Mouse (Mus musculus) layer of hippocampus, adult 11-12 months (tissue): ENCODE data around the gene Lmf1.

Source experiments
- DNase-seq: peaks from one replicate; pipeline ENCODE4 v3.0.0; 2022; ENCODE audit warnings: low spot score

Gene Lmf1

DNA sequence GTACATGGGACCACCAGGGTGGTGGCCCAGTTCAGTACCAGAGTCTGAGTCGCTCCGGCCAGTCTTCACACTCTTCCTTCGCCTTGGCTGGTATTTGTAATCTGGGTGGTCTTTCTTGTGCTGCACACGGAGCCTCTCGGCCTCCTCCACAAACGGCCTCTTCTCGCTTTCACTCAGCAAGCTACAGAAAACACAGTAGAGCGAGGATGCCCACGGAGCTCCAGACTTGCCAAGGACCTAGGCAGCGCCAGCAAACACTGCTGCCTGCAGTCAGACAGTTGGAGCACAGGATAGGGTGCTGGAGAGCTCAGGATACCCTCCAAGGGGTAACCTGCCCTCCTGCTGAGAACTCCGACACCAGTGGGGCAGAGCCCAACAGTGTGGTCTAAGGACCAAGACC is 10.0 kb upstream of the Lmf1 start:
- DNase-seq = peak; percentile 52

DNA sequence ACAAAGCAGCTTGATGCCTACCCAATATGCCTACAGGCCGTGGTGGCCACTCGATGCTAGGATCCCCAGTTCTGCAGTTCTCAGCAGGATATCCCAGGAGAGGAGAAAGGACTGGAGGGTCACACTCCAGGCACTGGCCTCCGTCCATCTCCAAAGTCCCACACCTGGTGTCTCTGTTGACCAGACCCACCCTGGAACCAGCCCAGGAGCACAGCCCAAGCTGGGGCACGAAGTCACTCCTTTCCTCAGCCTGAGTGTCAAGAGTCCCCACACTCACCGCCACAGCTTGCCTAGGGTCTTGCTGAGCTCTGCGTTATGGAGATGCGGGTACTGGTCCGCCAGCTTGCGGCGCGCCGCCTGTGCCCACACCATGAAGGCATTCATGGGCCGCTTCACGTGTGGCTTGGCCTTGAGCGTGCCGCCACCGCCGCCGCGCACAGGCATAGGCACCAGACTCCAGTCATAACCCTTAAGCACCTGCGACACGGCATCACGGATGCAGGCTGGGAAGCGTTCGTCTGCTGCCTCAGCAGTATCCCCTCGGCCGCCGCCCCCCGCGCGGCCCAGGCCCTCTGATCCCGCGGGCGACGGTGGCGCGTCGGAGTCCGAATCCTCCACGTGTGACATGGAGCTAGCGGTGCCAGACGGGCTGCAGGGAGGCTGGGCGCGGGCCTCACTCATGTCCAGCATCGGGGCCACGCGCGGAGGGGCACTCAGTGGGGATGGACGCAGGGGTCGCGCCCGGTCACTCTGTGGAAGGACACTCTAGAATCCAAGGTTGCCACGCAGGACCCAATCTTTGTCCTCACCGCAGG is 8.8 kb upstream of the Lmf1 start:
- DNase-seq = no peak

DNA sequence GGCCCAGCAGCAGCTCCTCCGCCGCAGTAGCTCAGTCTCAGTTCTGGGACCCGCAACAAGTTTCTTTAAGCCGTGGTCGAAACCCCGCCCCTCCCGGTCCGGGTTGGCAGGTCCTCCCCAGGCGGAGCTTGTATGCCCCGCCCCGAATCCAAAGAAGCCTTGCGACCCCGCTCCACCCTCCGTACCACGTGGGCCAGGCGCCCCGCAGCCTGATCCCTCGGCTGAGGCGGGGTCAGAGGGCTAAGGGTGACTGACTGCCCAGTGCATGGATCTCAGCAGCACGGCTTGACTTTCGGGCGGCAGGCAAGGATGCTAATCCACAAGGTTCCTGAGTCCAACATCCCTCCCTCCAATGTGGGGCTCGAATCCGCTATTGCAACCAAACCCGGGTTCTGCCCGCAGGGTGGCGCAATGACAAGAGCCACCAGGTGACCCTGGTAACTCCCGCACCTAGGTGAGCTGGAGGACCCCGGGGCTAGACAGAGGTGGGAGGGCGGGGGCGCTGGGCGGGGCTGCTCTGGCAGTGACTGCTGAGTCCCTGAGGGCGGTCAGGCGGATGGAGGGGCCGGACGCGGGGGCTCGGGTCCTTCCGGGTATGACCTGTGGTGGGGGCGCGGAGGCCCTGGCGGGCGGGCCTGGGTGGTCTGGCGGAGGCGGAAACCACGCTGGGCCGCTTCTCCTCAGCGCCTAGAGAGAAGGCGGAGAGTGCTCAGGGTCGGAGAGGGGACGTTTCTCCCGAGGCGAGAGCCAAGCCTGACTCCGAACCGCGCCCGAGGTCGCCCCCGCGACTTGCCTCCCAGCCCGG is 8.0 kb upstream of the Lmf1 start, which contains the start of gene Sox8:
TSS of gene Sox8 (minus strand) at position 39 of the 805 bp plus-strand sequence.
- peak; percentile 95 for DNase-seq

DNA sequence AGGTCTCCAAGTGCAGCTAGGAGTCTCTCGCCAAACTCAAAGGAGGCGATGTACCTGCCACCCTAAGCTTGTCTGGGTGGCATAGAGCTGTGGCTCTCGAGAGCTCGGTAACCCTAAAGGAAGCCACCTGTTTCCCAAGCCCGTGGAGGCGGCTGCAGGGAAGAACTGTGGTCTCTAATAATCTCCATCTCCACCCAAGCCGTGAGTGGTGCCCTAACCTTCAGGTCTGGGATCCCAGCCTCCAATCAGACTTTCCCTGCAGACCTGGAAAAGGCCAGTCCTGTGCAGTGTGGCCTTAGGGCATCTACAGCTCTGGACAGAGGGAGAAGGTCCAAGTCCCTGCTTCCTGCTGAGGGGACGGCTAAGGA is 7.4 kb upstream of the Lmf1 start:
- no peak for DNase-seq

DNA sequence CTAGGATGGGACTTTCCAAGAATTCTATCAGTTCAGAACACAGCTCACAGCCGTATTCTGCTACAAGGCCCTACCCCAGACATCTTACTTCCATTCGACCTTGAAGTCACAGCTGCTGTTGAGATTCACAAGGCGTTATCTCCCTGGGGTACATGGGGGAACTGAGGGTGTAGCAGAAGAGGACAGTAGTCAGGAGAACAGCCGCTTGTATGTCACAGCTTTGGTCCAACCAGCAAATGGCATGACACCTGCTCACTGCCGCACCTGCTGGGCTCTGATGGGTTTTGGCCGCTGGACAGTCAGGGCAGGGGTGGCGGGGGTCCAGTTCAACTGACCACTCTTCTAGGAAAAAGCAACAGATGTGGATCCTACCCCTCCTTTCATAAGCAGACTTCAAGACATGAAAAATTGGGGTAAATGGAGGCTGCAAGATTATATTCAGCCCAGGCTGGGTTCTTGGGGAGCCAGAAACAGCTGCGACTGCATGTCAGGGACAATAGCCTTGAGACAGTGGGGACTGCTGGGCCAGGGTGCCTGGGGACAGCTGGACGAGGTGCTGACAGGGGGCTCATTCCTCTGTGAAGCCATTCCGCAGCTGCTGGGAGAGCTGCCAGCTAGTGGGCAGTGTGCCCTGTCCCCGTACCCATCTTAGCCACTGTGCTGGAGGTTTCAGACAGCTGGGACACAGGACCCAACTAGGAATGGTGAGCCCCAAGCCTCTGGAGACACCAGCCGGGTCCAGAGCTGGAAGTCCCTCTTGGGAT is 3.5 kb upstream of the Lmf1 start:
- peak; percentile 70 for DNase-seq

DNA sequence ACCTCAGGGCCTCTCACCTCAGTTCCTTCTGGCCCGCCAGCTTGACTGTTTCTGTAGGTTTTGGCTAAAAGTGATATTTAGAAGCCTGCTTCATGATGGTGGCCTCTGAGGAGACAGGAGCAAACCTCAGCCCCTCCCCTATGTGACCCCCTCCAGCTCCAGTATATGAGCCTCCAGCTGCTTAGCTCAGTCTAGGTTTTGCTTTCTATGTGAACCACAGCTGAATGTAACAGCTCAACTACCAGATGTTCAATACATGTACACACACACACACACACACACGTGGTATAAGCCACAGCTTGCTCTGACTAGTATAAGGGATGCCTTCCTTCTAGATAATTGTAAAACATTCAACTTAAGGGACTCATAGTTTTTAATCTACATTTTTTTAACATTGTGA is 2.9 kb upstream of the Lmf1 start:
- no peak for DNase-seq

DNA sequence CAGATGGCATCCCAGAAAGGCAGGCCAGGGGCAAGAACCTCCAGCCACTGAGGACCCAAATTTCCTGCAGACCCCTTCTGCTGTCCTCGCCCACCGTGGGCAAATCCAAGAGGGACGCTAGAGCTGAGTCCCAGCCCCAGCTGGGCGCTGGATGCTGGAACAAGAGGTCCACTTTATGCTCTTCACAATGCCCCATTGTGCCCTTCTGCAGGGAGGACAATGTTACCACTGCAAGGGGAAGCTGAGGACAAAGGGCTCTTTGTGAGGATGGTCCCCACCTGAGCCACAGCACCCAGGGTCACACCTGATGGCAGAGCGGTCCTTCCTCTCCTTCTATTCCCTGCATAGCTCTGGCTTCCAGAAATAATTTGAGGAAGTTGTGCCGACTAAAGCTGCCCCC is 1.6 kb upstream of the Lmf1 start:
- DNase-seq = peak; percentile 56

DNA sequence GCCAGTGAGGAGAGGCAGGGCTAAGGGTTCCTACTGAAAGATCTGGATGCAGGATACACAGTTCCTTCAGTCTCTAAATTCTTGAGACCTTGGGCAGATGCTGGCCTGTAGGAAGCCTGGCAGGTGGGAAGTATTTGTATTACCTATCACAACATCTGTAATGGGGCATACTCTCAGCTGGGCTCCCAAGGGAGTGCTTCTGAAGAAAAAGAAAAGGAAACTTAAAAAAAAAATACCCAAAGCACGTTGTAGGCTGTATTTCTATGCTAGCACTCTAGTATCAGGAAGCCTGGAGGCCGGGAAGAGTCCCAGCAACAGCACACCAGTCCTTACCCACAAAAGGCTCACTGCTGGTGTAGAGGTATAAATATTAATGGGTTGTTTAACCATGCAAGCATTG is 1.2 kb upstream of the Lmf1 start:
- DNase-seq = no peak

DNA sequence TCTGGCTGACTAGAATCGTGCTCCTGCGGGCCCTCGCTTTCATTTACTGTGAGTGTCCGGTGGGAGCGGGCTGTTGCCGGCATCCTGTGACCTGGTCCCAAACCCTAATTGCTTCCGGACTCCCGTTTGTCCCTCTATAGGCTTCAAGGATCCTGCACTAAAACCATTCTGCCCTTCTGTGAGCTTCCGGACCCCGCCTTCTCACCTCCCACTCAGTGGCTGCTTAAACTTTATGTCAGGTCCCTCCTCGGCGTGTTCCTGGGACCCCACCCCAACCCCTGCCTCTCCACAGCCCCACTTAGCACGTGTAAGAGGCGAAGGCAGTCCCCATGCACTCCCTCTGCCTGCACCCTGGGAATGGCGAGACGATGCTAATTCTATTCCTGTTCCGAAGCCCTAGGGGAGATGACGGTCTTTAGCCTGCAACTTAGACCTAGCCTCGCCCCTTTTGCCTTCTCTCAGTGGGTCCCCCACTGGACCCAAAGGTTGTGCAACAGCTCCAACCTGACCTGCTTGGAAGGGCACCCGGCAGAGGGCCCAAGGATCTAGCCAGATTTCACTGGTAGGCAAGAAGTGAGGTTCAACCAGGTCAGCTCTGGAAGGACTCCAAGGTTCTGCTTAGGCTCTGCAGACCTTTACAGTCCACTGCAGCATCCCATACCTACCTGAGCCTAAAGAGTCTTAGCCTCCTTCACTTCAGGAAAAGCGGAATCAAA is 605 bp downstream of the Lmf1 start:
- no peak for DNase-seq

DNA sequence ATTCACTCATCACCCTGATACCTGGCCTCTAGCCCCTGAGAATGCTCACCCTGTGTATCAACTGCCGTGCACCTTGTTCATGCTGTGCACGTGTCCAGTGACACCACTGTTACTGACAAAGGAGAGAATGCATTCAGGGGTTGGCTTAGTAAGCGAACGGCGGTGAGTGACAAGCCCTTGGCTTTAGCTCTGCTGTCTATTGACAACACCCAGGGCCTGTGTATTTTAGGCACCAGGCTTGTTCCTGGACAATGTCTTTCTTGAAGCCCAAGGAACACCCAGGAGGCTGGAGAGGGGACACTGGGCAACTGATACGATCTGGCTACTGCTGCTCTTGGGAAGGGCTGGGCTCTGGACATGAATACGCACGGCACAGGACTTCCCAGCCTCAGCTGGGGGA is 3.2 kb downstream of the Lmf1 start:
- no peak for DNase-seq

DNA sequence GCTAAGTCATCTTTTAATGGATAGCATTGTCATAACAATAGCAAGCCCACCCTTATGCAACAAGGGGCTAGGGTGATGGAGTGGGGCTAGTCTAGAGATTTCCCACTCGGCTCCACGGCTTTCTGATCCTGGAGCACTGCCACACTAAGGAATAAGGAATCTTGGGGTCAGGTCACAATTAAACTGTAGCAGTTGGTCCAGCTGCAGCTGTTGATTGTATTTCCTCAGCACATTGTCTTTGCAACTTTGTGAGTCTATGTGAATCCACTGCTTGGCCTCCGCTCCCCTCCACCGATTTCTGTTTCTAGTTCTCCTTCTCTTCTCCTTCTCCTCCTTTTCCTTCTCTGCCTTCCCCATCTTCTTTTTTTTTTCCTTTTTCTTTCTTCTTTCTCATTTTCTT is 4.2 kb downstream of the Lmf1 start:
- DNase-seq = no peak

DNA sequence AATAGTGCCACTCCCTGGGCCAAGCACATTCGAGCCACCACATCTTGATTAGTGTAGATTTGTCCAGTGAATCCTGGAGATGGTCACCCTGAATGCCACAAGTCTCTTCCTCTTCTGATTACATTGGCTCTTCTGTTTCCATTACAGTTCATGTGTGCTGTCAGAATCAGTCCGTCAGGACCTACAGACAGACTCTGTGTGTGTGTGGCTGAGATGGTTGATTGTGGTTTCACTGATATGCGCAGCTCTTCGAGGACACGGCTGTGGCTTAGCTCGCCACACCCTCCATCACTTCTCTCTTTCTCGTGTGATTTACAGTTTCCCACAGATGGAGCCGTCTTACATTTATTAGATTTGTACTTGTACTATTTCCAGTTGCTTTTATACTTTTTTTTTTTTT is 5.0 kb downstream of the Lmf1 start:
- no peak for DNase-seq

DNA sequence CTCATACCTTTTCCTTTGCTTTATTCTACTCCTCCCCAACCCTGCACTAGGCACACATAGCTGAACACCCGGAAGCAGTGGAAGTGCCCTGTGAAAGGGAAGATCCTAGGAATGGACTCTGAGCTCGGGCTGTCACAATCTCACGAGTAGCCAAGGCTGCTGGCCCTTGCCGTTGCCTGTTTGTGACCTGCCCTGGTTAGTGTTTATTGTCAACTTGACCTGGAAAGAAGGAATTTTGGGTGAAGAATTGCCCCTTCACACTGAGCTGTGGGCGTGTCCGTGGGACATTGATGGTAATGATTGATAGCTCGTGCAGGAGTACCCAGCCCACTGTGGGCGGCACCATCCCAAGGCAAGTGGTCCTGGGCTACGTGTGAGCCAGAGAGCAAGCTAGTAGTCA is 5.8 kb downstream of the Lmf1 start:
- DNase-seq = no peak

DNA sequence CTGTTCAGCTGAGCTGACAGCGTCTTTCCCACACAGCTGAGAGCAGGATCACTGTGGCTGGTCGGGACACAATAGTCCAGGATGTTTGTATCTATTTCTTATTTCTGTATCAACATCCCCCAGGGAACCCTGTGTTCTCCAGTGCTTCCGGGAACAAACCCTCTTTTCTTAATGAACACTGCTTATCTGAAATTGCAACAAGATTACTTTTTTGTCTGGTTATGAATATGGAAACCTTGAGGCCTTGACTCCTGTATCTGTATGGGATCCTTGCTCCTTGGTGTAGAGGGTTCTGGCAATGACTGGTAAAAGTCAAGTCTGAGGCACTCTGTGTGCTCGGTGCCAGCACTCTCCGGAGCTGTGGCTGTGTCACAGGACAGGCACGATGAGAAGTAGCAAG is 11.2 kb downstream of the Lmf1 start:
- no peak for DNase-seq

DNA sequence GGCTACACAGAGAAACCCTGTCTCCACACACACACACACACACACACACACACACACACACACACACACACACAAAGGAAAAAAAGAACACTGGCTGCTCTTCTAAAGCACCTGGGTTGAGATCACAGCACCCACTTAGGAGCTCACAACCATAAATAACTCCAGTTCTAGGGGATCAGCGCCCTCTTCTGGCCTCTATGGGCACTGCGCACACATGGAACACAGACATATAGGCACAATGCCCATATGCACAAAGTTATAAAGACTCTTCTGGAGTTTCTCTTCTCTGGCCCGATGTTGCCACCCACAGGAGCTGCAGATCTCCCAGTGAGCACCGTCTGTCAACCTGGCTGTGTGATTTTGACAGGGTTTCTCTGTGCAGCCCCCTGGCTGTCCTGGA is 12.1 kb downstream of the Lmf1 start:
- DNase-seq = no peak

DNA sequence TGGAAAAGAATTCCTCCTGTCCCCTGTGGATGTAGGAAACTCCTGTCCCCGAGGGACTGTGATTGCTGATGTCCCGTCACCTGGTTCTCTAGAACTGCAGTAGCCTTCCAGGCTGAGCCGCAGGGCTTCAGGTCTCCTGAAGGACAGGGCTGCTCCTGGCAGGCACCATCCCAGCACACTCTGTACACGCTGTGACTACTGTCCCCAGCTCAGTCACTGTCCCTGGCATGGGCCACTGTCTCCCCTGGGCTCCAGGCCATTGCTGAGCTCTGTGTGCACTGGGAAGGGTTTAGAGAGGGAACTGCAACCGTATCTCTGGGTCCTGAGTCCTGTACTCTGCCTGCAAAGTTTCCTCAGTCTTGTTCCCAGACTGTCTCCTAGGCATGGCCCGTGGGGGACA is 13.5 kb downstream of the Lmf1 start:
- DNase-seq = no peak

DNA sequence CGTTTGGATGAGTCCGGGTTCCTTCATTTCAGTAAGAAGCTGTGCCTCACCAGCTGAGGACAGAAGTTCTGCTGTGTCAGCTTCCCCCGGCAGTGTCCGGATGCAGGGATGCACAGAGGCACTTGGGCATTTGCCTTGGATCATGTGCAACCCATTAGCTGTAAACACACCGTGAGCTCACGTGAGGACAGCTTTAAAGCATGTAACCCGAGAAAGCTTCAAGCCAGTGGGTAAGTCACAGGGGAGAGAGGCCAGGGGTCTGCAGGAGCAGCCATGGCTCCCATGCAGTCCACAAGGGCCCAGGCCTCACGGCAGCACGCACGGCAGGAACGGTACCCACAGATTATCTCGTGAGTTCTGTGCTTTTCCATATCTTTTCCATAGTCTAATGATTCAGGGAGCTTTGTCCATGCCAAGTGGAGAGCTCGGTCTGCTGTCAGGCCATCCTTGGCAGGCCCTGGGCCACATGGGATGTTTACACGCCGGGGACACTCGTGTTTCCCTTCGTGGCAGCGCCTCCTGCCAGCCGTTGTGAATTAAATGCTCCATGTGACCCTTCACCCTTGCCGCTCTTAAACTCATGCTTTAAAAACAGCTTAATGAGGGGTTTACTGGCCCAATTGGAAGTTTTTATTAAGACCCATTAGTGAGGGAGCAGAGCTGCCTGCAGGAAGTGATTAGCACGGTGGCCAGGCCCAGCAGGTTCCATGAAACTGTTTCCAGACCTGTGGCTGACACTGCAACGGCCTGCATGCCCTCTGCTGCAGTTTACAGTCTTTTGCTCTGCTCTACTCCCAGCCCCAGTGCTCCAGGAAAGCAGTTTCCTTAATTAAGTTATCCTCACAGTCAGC is 14.8 kb downstream of the Lmf1 start:
- DNase-seq = no peak

DNA sequence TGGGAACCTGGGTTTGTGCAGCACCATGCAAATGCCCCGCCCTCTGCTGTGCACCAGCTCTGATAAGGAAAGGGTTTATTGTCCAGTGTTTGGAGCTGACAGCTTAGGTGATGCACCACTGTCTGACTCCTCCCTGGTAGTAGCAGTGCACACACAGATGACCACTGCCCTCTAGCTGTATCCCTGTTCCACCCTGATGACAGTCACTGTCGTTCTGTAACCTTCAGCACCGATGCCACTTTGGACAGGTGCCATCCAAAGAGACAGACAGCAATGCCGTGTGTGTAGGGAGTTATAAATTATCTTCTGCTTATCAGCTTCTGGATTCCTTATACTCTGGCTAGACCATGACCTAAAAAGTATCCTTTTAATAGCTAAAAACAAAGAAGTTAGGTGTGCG is 16.6 kb downstream of the Lmf1 start:
- no peak for DNase-seq

DNA sequence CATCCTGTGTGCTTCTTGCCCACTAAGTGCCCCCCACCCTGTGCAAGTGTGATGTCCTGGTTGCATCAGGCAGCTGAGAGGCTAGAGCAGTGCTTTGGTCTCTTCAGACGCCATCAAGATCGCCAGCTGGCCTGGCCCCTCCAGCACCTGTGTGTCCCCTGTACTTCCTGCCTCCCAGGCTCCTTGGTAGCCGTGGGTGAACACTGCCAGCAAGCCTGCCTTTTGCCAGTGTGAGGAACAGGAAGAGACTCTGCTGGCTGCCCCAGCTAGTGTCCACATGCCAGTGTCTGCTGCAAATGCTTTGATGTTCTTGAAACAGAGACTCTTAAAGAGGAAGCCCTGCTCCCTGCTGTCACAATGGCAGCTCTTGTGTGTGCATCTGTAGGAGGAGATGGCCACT is 18.7 kb downstream of the Lmf1 start:
- DNase-seq = no peak

DNA sequence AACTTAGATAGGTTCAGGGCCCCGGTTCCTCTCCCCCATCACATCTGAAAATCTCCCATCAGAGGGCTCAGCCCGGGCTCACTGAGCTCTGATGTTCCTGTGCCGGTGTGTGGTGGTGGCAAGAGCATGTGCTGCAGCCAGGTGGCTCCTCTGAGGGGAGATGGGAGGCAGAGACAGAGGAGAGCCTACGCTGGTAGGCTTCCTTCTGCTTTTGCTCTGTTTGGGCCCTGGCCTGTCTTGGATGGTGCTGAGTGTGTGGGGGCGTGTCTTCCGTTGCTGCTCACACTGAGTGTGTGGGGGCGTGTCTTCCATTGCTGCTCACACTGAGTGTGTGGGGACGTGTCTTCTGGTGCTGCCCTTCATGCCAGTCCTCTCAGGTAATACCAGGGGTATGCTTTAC is 23.5 kb downstream of the Lmf1 start:
- DNase-seq = no peak

DNA sequence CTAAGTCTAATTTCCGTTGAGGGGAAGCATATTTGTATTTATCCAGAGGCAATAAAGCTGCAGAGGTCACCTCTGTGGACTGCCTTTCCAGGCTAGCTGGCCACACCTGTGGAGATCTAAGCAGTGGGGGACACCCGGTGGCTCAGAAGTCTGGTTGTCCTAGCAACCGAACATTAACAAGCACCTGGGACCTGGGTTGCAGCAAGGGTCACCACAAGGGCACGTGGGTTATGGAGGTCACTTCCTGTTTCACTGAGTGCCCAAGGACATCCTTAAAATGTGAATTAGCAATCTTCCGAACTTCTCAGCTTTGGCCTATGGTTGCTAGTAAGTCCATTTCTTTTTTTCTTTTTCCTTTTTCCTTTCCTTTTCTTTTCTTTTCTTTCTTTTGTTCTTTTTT is 25.3 kb downstream of the Lmf1 start:
- DNase-seq = no peak
